Mouse (Mus musculus): ENCODE data around the gene Psg16.

GRCm38 (mm10) chr7:17028923-17029322 lies 44.9 kb upstream of the Psg16 start:
- TF ChIP-seq POLR2A (IDR thresholded peaks at IDR 0.05; ENCODE audit: insufficient read depth, low read depth, low read length) (no peak), CTCF (IDR thresholded peaks at IDR 0.05) (no peak)
